Mouse (Mus musculus) heart, adult 2 months (tissue): Measurements from ENCODE around the gene Nms.

Source experiments
- CTCF ChIP-seq: fragments of 200-600 bp; IDR thresholded peaks from 2 replicates; pipeline ENCODE4 v1.8.1; 2022; ENCODE audit warnings: antibody characterized with exemption, mild to moderate bottlenecking, moderate library complexity
- EP300 ChIP-seq: fragments of 200-500 bp; IDR thresholded peaks from 2 replicates; pipeline ENCODE4 v1.6.1; 2011; ENCODE audit warnings: low read depth, low read length, control low read depth; ENCODE audit not compliant: insufficient read depth
- POLR2A ChIP-seq: fragments of 200-500 bp; IDR thresholded peaks from 2 replicates; pipeline ENCODE4 v1.6.1; 2011; ENCODE audit warnings: mild to moderate bottlenecking, low read depth, low read length, control low read depth; ENCODE audit not compliant: insufficient read depth

- TF ChIP-seq POLR2A, result no peak
- no peak for TF ChIP-seq EP300
- no peak for TF ChIP-seq CTCF
Observed at GRCm38 (mm10) chr1:38897431-38898248, 41.3 kb upstream of the Nms start, which contains the start of gene Chst10.
